Mouse (Mus musculus) adrenal gland, adult 18-20 months (tissue): Measurements from ENCODE around the gene Gm49380. TPM values are rescaled to one million over a fixed set of nuclear protein-coding genes. Genes with fewer than 3 reads are reported as not detected.
"Not testable (repeated sequence)": the region's sequence is repeated elsewhere in the genome, so short reads cannot be mapped to it uniquely, and the experiment has no call there.

Experiments
- DNase-seq, 2 experiments: peaks; one replicate each; pipeline ENCODE4 v3.0.0; 2021 to 2022; ENCODE audit warnings: low spot score in 2 of 2
- total RNA-seq, 2 experiments: library from RNA; stranded (reverse); gene quantifications; 1 replicate in 1 of 2; 2 replicates in 1 of 2; pipeline ENCODE4 v1.2.3; 2021

Gm49380 gene
- total RNA-seq, 2 experiments from 2014 or later = 0.27 to 0.48 TPM

DNA sequence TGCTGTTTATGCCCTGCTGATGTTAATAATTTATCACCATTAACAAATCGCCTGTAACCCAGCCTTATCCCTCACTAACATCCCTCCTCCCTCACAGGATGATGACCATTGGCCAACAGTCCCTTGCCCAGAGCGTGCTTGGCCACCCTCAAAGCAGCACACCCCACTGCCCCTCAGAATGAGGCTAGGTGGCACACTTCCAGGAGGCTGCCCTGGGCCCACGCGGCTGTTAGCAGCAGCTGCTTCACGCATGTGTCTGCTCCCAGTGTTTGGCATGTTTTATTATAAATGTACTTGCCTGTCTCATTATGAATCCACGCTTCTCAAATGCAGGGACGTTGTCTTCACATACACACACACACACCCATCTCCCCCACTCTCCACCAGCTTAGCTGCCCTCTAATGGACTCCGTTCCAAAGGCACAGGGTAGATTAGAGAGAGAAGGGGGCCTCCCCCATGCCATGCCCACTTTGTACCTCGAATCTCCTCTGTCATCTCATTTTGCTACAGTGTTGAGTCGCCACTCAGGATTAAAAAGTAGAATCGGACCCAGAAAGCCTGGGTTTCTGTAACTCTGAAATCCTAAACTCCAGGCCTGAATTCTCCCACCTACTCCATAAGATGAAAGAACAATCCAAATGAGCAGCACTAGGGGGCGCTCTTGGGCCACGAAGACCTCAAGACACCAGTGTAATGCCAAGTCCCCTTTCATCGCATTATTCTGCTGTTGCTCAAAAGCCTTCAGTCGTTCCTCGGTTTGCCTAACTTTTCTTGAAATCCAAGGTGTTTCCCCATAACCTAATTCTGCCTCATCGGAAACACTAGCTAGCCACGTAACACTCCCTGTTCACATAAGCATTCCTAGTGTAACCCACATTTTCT, 12.5 kb upstream of the Gm49380 start:
- DNase-seq = peak; percentile 83 to 87

DNA sequence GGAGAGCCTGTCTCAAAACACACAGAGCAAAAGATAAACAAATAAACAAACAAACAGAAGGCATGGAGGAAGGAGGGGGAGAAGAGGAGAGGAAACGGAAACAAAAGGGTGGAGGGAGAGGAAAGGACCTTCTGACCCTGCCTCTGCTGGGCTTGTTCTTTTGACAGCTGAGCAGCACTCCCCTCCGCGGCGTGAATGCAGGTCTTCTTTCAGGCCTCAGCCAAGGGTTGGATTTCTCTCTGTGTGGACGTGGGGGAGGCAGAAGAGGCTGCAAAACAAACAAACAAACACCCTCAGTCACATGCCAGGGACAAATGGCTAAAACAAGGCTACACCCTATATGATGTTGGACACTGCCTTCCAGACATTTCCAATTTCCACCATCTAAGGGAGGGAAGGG, 11.7 kb upstream of the Gm49380 start:
- no peak for DNase-seq

DNA sequence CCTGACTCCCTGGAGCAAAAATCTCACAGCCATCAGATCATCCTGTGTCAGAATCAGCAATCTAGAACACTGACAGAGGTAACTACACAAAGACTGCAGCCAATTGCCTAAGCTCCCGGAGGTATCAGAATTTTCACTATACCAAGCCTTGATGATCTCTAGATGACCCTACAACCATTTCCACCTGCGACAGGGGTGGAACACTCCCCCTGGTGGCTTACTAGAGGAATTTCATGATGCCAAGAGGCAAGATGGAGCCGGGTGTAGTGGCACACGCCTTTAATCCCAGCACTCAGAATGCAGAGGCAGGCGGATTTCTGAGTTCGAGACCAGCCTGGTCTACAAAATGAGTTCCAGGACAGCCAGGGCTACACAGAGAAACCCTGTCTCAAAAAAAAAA, 11.0 kb upstream of the Gm49380 start:
- no peak for DNase-seq

DNA sequence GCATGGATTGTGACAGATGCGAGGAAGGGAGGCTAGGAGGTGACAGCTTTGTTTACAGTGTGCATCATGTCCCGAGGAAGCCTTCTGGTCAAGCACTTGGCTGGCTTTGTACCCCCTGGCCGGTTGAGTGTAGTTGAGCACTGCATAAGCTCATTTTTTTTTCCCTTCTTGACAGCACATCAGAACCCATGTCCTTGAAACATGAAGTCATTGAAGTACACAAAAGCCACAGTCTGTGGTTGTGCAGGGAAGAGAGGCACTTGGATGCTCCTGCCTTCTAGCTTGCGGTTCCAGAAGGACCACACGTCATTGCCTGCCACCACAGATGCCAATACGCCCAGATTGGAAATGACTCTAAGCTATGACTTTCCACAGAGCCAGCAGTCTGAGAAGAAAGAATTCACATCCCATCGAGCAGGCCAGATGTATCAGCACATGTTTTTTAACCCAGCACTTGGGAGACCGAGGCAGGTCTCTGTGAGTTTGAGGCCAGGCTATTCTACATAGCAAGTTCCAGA, 6.7 kb upstream of the Gm49380 start:
- no peak for DNase-seq

DNA sequence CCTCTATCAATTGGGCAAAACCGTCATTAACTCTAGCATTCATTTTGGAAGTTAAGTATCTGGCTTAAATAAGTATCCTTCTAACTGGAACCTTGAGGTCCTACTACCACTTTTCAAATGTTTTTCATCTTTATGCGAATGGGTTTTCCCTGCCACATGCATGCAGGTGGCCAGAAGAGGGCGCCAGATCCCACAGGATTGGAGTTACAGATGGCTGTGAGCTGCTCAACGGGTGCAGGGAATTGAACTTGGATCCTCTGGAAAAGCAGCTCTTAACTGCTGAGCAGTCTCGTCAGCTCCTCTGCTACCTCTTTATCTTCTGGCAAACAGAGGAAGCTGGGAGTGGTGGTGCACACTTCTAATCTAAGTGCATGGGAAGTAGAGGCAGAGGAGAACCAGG, 5.7 kb upstream of the Gm49380 start:
- DNase-seq = peak in 1 of 2 experiments; percentile 69

DNA sequence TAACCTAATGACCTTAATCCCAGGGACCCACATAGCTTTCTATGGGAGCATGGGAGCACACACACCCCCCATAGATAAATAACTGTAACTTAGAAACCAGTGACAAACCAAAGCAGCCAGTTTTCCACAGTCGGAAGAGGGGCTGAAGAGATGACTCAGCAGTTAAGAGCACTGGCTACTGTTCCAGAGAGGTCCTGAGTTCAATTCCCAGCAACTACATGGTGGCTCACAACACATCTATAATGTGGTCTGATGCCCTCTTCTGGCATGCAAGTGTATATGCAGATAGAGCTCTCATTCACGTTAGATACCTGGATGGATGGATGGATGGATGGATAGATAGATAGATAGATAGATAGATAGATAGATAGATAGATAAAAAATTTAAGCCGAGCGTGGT, 2.9 kb upstream of the Gm49380 start:
- no peak for DNase-seq

DNA sequence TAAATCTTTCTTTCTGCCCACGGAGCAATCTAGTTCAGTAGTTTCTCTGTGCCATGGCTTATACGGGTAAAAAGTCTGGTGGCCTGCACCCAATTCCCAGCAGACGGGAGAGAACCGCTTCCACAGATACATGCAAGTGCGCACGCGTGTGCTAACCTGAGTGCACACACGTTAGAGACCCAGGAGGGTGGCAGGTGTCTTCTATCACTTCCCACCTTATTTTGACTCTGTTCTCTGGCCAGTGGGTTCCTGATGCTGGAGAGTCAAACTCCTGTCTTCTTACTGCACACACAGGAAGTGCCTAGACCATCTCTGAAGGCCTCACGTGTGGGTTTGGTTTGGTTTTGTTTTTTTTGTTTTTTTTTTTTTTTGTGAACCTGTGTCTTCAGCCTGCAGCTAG, 2.3 kb upstream of the Gm49380 start:
- no peak for DNase-seq

DNA sequence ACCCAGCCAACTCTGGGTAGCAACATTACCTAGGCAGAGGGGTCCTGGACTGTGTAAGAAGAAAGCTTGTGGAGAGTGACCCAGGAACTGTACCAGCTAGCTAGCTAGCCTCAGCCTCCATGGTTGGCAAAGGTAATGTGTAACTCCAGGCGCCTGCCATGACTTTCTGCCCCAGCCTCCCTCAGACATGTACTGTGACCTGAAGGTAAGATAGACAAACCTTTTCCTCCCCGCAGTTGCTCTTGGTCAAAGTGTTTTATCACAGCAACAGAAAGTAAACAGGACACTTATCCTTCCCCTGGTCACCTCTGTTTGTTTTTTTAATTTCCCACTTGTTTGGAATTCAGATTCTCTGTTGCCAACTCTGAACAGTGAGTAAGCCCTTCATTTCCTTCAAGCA, 1.2 kb upstream of the Gm49380 start:
- DNase-seq = no peak

DNA sequence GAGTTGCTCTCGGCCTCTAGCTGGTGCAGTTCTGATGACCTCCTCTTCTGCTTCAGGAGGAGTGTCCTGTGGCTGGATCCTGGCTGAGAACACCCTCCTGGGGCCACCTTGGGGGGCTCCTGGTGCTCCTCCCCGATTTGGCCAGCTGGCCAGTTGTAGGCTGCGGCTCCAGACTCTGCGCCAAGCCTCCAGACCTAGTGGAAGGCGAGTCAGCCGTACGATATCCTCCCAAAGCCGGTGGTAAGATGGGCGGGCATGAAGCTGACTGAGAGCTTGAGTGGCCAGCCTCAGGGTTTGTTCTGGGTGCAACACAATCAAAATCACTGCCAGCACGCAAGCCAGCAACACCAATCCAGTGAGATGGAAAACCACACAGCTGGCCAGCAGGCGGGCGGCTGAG, 1.4 kb downstream of the Gm49380 start:
- DNase-seq = not testable (repeated sequence)

DNA sequence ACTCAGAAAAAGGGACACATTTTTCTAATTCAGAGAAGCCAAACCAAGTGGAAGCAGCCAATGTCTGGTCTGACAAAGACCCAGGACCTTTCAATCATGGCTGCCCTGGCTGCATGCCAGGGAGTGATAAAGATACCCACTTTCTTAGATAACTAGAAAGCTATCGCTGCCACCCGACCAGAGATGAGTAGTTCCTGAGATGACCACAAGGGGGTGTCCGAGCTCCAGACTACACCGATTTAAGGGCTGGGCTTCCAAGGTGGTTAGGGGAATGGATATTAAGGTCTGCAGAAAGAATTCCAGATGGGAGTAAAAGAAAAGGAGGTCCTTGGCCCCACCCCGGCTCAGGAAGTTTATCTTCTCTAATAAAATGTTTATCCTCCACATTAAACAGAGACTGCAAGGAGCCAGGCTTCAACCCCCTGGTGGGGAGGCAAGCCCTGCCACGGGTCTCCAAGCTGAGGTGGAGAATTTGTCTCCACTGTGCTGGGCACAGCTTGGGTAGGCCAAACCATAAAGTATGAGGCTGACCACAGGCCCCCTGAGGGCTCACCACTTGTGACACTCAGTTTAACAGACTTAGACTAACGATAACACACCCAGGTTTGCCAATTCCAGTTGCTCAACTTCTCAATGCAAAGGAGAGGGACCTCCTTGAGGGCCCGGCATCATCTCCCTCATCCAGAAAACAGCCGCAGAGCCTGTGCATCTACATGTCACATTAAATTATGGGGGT, 3.8 kb downstream of the Gm49380 start:
- peak; percentile 76 to 78 for DNase-seq

DNA sequence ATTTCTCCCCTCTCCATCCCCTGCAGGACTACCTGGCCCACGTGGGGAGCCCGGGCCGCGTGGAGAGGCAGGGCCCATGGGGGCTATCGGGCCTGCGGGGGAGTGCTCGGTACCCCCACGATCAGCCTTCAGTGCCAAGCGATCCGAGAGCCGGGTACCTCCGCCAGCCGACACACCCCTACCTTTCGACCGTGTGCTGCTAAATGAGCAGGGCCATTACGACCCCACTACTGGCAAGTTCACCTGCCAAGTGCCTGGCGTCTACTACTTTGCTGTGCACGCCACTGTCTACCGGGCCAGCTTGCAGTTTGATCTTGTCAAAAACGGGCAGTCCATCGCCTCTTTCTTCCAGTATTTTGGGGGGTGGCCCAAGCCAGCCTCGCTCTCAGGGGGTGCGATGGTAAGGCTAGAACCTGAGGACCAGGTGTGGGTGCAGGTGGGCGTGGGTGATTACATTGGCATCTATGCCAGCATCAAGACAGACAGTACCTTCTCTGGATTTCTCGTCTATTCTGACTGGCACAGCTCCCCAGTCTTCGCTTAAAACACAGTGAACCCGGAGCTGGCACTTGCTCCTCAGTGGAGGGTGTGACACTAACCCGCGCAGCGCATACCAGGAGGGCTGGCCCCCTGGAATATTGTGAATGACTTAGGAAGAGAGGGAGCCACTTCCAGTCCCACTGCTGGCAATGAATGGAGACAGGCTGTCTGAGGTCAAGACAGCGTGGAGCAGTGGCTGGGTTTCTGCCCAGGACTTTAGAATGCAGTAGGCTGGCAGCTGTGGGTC, 4.8 kb downstream of the Gm49380 start:
- DNase-seq = no peak

DNA sequence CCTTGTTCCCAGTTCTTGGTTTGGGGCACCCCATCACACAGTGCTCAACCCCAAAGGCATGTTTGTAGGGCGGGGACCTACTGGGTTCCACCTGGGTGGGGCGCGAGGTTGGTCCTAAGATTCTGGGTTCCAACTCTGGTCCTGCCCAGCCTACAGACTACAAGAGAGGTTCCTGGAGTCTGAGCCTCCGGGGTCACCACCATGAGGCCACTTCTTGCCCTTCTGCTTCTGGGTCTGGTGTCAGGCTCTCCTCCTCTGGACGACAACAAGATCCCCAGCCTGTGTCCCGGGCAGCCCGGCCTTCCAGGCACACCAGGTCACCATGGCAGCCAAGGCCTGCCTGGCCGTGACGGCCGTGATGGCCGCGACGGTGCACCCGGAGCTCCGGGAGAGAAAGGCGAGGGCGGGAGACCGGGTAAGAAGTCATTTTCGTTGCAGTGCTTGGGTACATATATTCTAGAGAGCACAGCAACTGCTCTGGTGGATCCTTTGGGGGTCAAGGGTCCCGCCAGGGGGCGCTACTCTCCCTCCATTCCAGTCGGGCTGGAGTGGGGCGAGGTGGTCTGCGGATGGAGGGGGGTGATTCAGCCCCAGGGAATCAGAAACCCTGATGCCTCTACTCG, 5.6 kb downstream of the Gm49380 start:
- DNase-seq = peak; percentile 50 to 63

DNA sequence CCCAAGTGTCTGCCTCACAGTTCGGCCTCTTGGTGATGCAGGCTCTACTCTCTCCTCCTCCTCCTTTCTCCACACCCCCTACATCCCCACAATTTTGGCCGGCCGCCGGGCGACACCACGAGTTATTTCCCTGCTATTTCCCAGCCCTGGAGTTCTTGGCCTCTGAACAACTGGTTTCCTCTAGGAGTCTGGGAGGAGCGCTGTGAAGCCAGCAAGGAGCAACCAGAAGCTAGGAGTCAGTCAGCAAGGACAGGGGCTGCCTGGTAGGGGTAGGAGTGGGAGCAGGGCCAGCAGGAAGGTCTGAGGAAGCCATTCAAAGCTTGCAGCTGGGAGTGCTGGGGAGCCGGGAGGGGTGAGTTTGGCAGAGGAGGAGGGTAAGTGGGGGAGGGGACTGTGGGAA, 6.2 kb downstream of the Gm49380 start, which contains the start of gene C1qtnf5:
Gene C1qtnf5 (plus strand): TSS at position 136 of the 400 bp plus-strand sequence.
- peak; percentile 48 to 69 for DNase-seq

DNA sequence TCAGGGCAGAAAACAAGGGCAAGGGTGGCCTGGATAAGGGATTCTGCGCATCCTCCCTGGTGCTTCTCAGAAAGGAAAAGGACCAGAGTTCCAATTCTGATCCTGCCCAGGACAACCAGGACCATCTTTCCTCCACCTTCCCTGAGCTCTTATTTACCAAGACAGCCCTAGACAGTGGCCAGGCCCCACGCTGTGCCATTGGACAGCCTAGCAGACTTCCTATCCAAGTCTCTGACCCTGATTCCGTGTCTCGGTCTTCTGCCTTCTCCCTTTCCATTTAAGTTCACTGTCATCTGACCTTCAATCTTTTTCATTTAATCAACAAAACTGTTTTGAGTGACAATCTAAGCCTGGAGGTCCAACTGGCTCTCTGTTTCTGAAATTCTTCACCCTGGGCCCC, 6.7 kb downstream of the Gm49380 start:
- no peak for DNase-seq

DNA sequence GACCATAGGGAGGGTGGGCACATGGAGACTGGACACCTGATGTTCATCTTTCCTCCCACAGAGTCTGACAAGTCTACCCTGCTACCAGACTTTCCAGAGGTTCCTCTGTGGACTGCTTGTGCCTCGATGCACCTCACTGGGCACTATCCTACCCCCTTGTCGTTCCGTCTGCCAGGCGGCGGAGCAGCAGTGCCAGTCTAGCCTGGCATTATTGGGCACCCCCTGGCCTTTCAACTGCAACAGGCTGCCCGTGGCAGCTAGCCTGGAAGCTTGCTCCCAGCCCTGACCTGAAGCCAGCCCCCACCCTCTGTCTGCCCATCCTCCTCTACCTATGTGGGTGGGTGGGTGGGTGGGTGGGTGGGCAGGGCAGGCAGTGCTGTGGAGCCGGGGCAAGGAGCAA, 7.1 kb downstream of the Gm49380 start:
- DNase-seq = no peak

DNA sequence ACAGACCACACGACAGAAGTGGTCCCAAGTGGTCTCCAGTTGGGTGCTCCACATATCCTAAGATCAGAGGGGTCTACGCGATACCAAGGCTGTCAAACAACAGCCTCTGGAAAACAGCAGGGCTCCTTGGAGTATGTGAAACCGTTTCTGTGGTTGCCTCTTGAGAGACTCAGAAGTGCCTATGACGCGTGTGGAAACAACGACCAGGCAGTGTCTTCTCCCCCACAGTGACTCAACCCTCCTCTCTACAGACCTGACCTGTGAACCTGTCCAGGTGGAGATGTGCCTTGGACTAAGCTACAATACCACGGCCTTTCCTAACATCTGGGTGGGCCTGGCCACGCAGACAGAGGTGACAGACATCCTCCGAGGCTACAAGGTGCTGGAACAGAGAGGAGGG, 7.5 kb downstream of the Gm49380 start:
- no peak for DNase-seq

DNA sequence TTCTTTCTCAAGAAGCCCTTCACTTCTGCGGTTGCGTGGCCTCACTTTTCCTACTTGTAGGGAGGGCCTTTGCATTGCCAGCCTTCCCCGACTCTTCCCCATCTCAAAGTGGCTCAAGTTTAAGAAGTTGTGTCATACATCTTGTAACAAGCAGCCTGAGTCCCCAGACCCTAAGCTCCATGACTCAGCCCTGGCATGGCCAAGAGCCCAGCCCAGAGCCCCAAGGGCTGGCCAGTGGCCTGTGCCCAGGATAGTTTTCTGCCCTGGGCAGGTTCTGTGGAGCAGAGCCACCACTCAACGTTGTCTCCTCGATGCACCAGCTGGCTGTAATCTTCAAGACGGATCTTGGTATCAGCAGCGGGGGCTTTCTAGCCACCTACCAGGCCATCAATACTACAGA, 8.4 kb downstream of the Gm49380 start:
- DNase-seq = no peak

DNA sequence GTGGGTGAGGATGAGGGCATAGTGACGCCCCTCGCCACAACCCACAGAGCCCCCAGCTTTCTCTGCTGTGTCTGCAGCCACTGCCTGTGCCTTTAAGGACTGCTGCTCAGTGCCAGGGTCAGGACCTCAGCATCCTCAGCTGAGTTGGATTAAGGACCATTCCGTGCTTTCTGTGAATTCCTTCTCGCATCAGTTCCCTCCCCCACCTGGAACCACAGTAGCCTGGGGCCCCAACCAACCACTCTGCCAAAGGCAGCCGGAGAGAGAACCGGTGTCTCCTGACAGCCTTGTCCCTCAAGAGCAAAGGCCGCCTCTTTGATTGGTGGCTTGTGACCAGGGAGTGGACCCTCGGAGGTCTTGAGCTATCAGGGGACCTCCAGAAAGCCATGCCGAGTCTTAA, 11.8 kb downstream of the Gm49380 start, which contains the start of gene Mfrp:
Gene Mfrp (plus strand): TSS at position 240 of the 400 bp plus-strand sequence.
- no peak for DNase-seq

DNA sequence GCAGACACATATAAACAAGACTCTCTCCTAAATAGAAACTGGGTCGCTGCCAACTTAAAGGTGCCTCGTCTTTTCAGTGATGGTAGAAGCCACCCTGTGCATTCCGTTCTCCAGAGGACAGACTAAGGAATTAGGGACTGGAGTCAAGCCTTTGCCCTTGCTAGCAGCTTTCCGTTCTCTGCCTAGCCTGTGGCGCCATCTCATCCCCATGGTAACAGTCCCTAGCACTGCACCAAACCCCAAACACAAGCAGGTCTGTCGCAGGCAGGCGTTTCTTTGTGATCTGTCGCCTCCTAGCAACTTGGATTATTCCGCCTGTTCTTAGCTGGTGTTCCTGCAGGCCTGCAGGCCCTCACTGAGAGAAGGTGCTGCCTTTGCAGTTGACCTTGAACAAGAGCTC, 16.8 kb downstream of the Gm49380 start:
- no peak for DNase-seq

DNA sequence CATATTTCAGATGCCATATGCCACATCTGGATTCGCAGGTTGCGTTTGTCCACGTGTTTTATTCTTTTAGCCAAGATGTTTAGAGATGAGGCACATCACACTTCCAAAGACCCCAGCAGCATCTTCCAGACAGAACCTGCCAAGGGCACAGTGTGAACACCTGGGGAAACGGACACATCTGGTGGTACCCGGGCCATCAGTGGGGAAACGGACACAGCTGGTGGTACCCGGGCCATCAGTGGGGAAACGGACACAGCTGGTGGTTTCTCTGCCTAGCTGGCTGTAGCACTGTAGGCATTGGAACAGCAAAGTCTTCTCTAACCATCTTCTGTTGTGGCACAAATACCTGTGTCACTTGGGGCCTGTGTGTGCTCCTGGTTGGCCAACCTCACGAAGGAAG, 17.5 kb downstream of the Gm49380 start:
- no peak for DNase-seq

DNA sequence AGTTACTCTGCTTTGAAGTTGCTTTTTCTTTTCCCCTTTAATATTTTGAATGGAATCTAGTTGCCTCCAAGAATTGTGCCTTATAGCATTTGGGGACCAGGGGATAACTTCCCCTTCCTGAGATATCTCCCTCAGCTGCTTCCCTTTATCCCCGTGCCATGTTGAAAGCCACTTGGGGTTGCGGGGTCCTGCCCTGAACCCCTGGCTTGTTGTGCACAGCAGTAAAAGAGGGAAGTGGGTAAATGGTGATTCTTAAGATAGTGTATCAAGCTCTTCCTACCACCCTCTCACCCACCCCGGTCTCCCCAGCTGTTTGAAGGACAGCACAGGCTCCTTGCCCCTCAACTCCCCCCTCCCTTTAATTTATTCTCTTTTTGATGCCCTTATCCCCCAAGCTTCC, 18.6 kb downstream of the Gm49380 start:
- DNase-seq = no peak
